Mouse (Mus musculus): ENCODE measurements around the gene Sypl. TPM values are rescaled to one million over a fixed set of nuclear protein-coding genes. Genes with fewer than 3 reads are reported as not detected.

Gene Sypl
- 128 TPM for polyA plus RNA-seq (2014; fragmentation: Illumina TruSeq; extraction: RNeasy Lipid Tissue Mini Kit (QIAGEN cat#74804); ENCODE audit: low read depth, low replicate concordance)

DNA sequence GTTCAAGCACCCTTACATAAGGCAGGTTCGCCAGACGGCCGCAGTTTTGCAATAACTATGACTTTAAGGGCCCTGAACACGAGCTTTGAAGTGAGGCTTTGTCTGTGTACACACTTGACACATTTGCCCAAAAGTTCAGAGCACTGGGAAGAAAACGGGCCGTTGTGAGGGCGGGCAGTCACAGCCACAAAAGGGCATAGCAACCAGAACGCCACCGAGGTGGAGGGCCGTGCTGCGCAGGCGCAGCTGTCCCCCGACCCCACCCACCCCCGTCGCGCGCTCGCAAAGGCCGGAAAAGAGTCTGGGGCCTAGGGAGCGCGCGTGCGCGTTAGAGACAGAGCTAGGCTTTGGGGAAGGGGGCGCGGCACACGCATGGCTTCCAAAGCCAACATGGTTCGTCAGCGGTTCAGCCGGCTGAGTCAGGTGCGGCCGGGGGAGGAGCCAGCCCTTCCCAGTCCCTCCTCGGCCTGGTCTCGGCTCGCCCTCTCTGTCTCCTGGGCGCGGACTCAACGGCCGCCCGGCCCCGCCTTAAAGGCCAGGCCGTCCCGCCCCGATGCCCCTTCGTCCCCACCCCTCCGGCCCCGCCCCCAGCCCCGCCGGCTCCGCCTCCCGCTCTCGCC, at the start of gene Sypl:
TSS of gene Sypl (plus strand) at position 296 of the 620 bp plus-strand sequence.

Other genes with a start within 250 kb of the Sypl start
- 73.1 TPM for gene Nampt, start 134.3 kb upstream of the Sypl start, polyA plus RNA-seq (2014; fragmentation: Illumina TruSeq; extraction: RNeasy Lipid Tissue Mini Kit (QIAGEN cat#74804); ENCODE audit: low read depth, low replicate concordance)
- gene Cdhr3, start 139.0 kb downstream of the Sypl start, polyA plus RNA-seq (2014; fragmentation: Illumina TruSeq; extraction: RNeasy Lipid Tissue Mini Kit (QIAGEN cat#74804); ENCODE audit: low read depth, low replicate concordance), result not detected
- gene Atxn7l1, start 193.8 kb downstream of the Sypl start, polyA plus RNA-seq (2014; fragmentation: Illumina TruSeq; extraction: RNeasy Lipid Tissue Mini Kit (QIAGEN cat#74804); ENCODE audit: low read depth, low replicate concordance), result 11.0 TPM

Data from liver, adult 10 weeks (tissue).